33 mouse cellular contexts compared by ENCODE assay signal in the genomic region with DNA sequence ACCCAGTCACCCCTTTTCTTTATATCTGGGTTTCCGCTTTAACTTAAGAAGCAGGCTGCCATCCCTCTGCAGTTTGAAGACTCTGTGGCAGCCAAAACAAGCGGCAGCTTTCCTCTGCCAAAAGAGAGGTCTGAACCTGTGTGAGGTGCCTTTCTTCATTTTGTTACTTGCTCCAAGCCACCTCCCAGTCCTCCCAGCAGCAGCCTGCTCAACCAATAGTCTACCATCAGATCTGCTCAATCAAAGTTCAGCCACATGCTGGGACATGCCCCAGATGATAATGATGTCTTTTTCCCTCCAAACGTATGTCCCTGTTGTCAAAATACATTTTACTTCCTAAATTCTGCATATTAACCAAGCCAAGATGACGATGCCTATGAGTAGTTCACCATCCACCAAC.
"Had no signal": no experiment of that assay in that cellular context is flagged by ENCODE, and none has a peak within 500 bp of the region (broad histone marks: within the 10 kb centered on the region; RNA-seq: fewer than 3 reads in every experiment).

No protein-coding gene starts in this region.

- H3K27me3 ChIP-seq: limb, embryonic 12.5 days; limb, embryonic 13.5 days; limb, embryonic 15.5 days; liver, embryonic 12.5 days; liver, embryonic 13.5 days; liver, embryonic 15.5 days; lung, embryonic 15.5 days; midbrain, embryonic 12.5 days; midbrain, embryonic 13.5 days; midbrain, embryonic 15.5 days; neural tube, embryonic 12.5 days; neural tube, embryonic 13.5 days had no signal

- H3K4me1 ChIP-seq: limb, embryonic 10.5 days; limb, embryonic 12.5 days; limb, embryonic 13.5 days; limb, embryonic 15.5 days; liver, embryonic 12.5 days; liver, embryonic 13.5 days; liver, embryonic 15.5 days; lung, embryonic 15.5 days; megakaryocyte, embryonic 14.5 days; midbrain, embryonic 10.5 days; midbrain, embryonic 12.5 days; midbrain, embryonic 13.5 days; midbrain, embryonic 15.5 days; neural tube, embryonic 12.5 days; neural tube, embryonic 13.5 days had no signal

- DNase-seq: left cerebral cortex, postnatal 4 days; liver; liver, embryonic 13.5 days; liver, postnatal 0 days; lung, adult 18-20 months; lung, adult 2 months; lung, embryonic 14.5 days; lung, postnatal 10 days; lung, postnatal 14 days; lung, postnatal 36 days; lung, postnatal 4 days; midbrain, embryonic 14.5 days had no signal

- H3K9me3 ChIP-seq: limb, embryonic 10.5 days; limb, embryonic 12.5 days; limb, embryonic 13.5 days; limb, embryonic 15.5 days; liver, embryonic 12.5 days; liver, embryonic 13.5 days; liver, embryonic 15.5 days; lung, embryonic 15.5 days; megakaryocyte, embryonic 14.5 days; midbrain, embryonic 10.5 days; midbrain, embryonic 12.5 days; midbrain, embryonic 13.5 days; midbrain, embryonic 15.5 days; neural tube, embryonic 12.5 days; neural tube, embryonic 13.5 days had no signal

- H3K4me3 ChIP-seq: limb, embryonic 10.5 days; limb, embryonic 12.5 days; limb, embryonic 13.5 days; limb, embryonic 15.5 days; liver, embryonic 12.5 days; liver, embryonic 13.5 days; liver, embryonic 15.5 days; lung, embryonic 15.5 days; megakaryocyte, embryonic 14.5 days; midbrain, embryonic 10.5 days; midbrain, embryonic 12.5 days; midbrain, embryonic 13.5 days; midbrain, embryonic 15.5 days; myocyte; neural tube, embryonic 12.5 days; neural tube, embryonic 13.5 days had no signal

- H3K27ac ChIP-seq: limb, embryonic 10.5 days; limb, embryonic 12.5 days; limb, embryonic 13.5 days; limb, embryonic 15.5 days; liver, embryonic 12.5 days; liver, embryonic 13.5 days; liver, embryonic 14.5 days; liver, embryonic 15.5 days; lung, embryonic 15.5 days; macrophage; midbrain, embryonic 10.5 days; midbrain, embryonic 12.5 days; midbrain, embryonic 13.5 days; midbrain, embryonic 15.5 days; neural tube, embryonic 12.5 days; neural tube, embryonic 13.5 days had no signal

- H3K4me2 ChIP-seq: limb, embryonic 12.5 days; limb, embryonic 13.5 days; limb, embryonic 15.5 days; liver, embryonic 11.5 days; liver, embryonic 12.5 days; liver, embryonic 13.5 days; liver, embryonic 15.5 days; lung, embryonic 14.5 days; lung, embryonic 15.5 days; midbrain, embryonic 11.5 days; midbrain, embryonic 12.5 days; midbrain, embryonic 13.5 days; midbrain, embryonic 15.5 days; neural tube, embryonic 12.5 days; neural tube, embryonic 13.5 days had no signal

- H3K36me3 ChIP-seq: limb, embryonic 10.5 days; limb, embryonic 12.5 days; limb, embryonic 13.5 days; limb, embryonic 15.5 days; liver, embryonic 12.5 days; liver, embryonic 13.5 days; liver, embryonic 15.5 days; lung, embryonic 15.5 days; midbrain, embryonic 10.5 days; midbrain, embryonic 12.5 days; midbrain, embryonic 13.5 days; midbrain, embryonic 15.5 days; neural tube, embryonic 12.5 days; neural tube, embryonic 13.5 days had no signal

- H3K9ac ChIP-seq: limb, embryonic 12.5 days; limb, embryonic 13.5 days; limb, embryonic 15.5 days; liver, embryonic 12.5 days; liver, embryonic 13.5 days; liver, embryonic 14.5 days; liver, embryonic 15.5 days; liver, postnatal 0 days; lung, embryonic 14.5 days; lung, embryonic 15.5 days; midbrain, embryonic 12.5 days; midbrain, embryonic 13.5 days; midbrain, embryonic 15.5 days; neural tube, embryonic 12.5 days; neural tube, embryonic 13.5 days had no signal

- ATAC-seq: liver, embryonic 12.5 days; liver, postnatal 0 days; lung, postnatal 0 days; midbrain, embryonic 13.5 days; midbrain, embryonic 15.5 days; midbrain, embryonic 16.5 days had no signal
